In the genomic region with DNA sequence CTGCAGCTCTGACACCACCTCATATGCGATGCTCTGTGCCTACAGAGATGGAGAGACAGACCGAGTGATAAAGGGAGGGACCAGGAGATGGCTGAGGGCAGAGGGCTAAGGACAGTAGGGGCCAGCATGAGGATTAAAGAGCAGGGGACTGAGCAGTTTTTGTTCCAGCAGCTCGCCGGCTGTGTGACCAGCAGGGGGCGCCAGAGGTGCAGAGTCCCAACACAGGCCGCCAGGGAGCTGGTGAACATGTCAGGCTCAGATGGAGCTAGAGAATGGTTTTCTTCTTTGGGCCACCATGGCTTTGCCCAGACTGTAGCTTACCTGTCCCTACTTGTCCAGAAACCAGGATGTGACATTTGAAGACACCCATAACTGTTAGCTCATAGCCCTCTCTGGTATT, we compare ENCODE assay signal across 8 mouse cellular contexts. TPM values are rescaled to one million over a fixed set of nuclear protein-coding genes. Genes with fewer than 3 reads are reported as not detected.
DNase-seq lines count a peak whose midpoint lies in the region; ATAC-seq and TF ChIP-seq lines count a peak whose summit lies in the region.

No protein-coding gene starts in this region.

- no peaks in the 10 kb centered on the region for H3K27me3 ChIP-seq in lung, embryonic 14.5 days (ENCODE audit: insufficient read depth, low read length)
- no peaks in the 10 kb centered on the region for H3K27me3 ChIP-seq in thymus, adult 2 months (ENCODE audit: control insufficient read depth, insufficient read depth, low read length)

- DNase-seq in 3T3-L1 (ENCODE audit: low read depth, low spot score) = peak; percentile 94
- DNase-seq in R1 (ENCODE audit: low read depth, low spot score) = peak; percentile 86
- peak; percentile 89 to 95 for DNase-seq in cerebellum, postnatal 4 days (ENCODE audit: low spot score in 2 of 2)
- peak; percentile 91 to 92 for DNase-seq in gastrocnemius, postnatal 4 days (ENCODE audit: low spot score in 2 of 2)
- peak; percentile 75 to 90 for DNase-seq in layer of hippocampus, adult 8-10 months (ENCODE audit: low spot score in 2 of 2)
- peak; percentile 91 for DNase-seq in lung, embryonic 14.5 days
- DNase-seq in ovary, adult 18-20 months (ENCODE audit: low spot score) = peak; percentile 67
- peak; percentile 88 for DNase-seq in thymus, adult 2 months

- peak; percentile 98 for TF ChIP-seq CTCF in lung, embryonic 14.5 days (IDR thresholded peaks at IDR 0.05; ENCODE audit: low read depth)
- peak; percentile 96 for TF ChIP-seq CTCF in thymus, adult 2 months (IDR thresholded peaks at IDR 0.05; ENCODE audit: borderline replicate concordance, control insufficient read depth, extremely low read depth, insufficient read depth, low read length, poor library complexity)

- H3K9ac ChIP-seq in lung, embryonic 14.5 days = no peak overlapping the region

- no peak overlapping the region for H3K4me2 ChIP-seq in lung, embryonic 14.5 days

- H3K36me3 ChIP-seq in lung, embryonic 14.5 days (ENCODE audit: insufficient read depth) = no peaks in the 10 kb centered on the region
- no peaks in the 10 kb centered on the region for H3K36me3 ChIP-seq in thymus, adult 2 months (ENCODE audit: control insufficient read depth, insufficient read depth, low read length)

- ATAC-seq in lung, embryonic 14.5 days (ENCODE audit: insufficient read depth) = peak; percentile 10; the same call in 1 of the 2 replicates

- no peaks in the 10 kb centered on the region for H3K4me1 ChIP-seq in lung, embryonic 14.5 days (ENCODE audit: insufficient read depth)
- H3K4me1 ChIP-seq in thymus, adult 2 months (replicated peaks; ENCODE audit: control insufficient read depth, insufficient read depth, low read length) = peaks cover 11% of the 10 kb centered on the region

- 1% methylated on average over 6 of the region's 6 CpGs for WGBS in lung, embryonic 14.5 days
- 3% methylated on average over 6 of the region's 6 CpGs for WGBS in thymus, adult 2 months

- H3K27ac ChIP-seq in lung, embryonic 14.5 days (ENCODE audit: low read depth) = no peak overlapping the region
- H3K27ac ChIP-seq in thymus, adult 2 months (ENCODE audit: control insufficient read depth, insufficient read depth, low read length) = no peak overlapping the region

- no peaks in the 10 kb centered on the region for H3K9me3 ChIP-seq in lung, embryonic 14.5 days (ENCODE audit: low read depth, low read length)

- TF ChIP-seq POLR2A in thymus, adult 2 months (IDR thresholded peaks at IDR 0.05; ENCODE audit: control insufficient read depth, extremely low read depth, insufficient read depth, low read length, poor library complexity) = no peak

- no peak overlapping the region for H3K4me3 ChIP-seq in lung, embryonic 14.5 days (ENCODE audit: low read depth, low read length)
- H3K4me3 ChIP-seq in thymus, adult 2 months (ENCODE audit: control insufficient read depth, insufficient read depth, low read length) = no peak overlapping the region

RNA-seq across cellular contexts. Expression of gene Arrdc2, which starts 5.0 kb away (rescaled TPM):
- total RNA-seq in gastrocnemius, postnatal 4 days (2021) = 1 to 10 TPM; 3.9 to 7.0 TPM
- 10 to 100 TPM; 14.8 to 25.8 (median 21.3) TPM for total RNA-seq in layer of hippocampus, adult 8-10 months (2022)
- 4.3 and 4.4 TPM in 2 replicates for polyA plus RNA-seq in lung, embryonic 14.5 days (2014; fragmentation: Nextera tagmentation; extraction: Ambion mirVana)
- 75.4 and 77.4 TPM in 2 replicates for polyA plus RNA-seq in thymus, adult 2 months (2012; rRNA removed)

RNA-seq across cellular contexts. Expression of gene Kcnn1, which starts 18.5 kb away (rescaled TPM):
- total RNA-seq in gastrocnemius, postnatal 4 days (2021) = 1 to 10 TPM; 1.7 to 1.8 TPM
- total RNA-seq in layer of hippocampus, adult 8-10 months (2022) = 10 to 100 TPM; 16.5 to 20.0 (median 16.6) TPM
- polyA plus RNA-seq in lung, embryonic 14.5 days (2014; fragmentation: Nextera tagmentation; extraction: Ambion mirVana) = 0.54 and 0.72 TPM in 2 replicates
- polyA plus RNA-seq in thymus, adult 2 months (2012; rRNA removed) = 4.2 and 6.4 TPM in 2 replicates

RNA-seq across cellular contexts. Expression of gene Ccdc124, which starts 29.2 kb away (rescaled TPM):
- 10 to 100 TPM; 37.5 to 40.1 TPM for total RNA-seq in gastrocnemius, postnatal 4 days (2021)
- total RNA-seq in layer of hippocampus, adult 8-10 months (2022) = 10 to 100 TPM; 69.8 to 87.9 (median 78.7) TPM
- 121 and 125 TPM in 2 replicates for polyA plus RNA-seq in lung, embryonic 14.5 days (2014; fragmentation: Nextera tagmentation; extraction: Ambion mirVana)
- polyA plus RNA-seq in thymus, adult 2 months (2012; rRNA removed) = 51.8 and 53.4 TPM in 2 replicates

RNA-seq across cellular contexts. Expression of gene Il12rb1, which starts 36.3 kb away (rescaled TPM):
- total RNA-seq in gastrocnemius, postnatal 4 days (2021) = not detected
- 1 to 10 TPM in 1 of 4 experiments, under 1 TPM in 3; 0.83 to 1.1 (median 0.85) TPM for total RNA-seq in layer of hippocampus, adult 8-10 months (2022)
- 0.17 TPM in 1 of 2 replicates, not detected in the other for polyA plus RNA-seq in lung, embryonic 14.5 days (2014; fragmentation: Nextera tagmentation; extraction: Ambion mirVana)
- polyA plus RNA-seq in thymus, adult 2 months (2012; rRNA removed) = 48.6 and 53.4 TPM in 2 replicates

RNA-seq across cellular contexts. Expression of gene Mast3, which starts 39.7 kb away (rescaled TPM):
- total RNA-seq in gastrocnemius, postnatal 4 days (2021) = 10 to 100 TPM; 12.3 to 14.6 TPM
- total RNA-seq in layer of hippocampus, adult 8-10 months (2022) = 100 to 1,000 TPM; 340 to 427 (median 396) TPM
- 16.1 and 18.0 TPM in 2 replicates for polyA plus RNA-seq in lung, embryonic 14.5 days (2014; fragmentation: Nextera tagmentation; extraction: Ambion mirVana)
- 615 and 696 TPM in 2 replicates for polyA plus RNA-seq in thymus, adult 2 months (2012; rRNA removed)

Comparison
In these comparisons a context has a peak if more than half of its experiments do, and no peak if none do; other contexts are left out.
1. RNA of gene Kcnn1, which starts 18.5 kb away (total RNA-seq): 16.5 to 20.0 TPM in layer of hippocampus, adult 8-10 months; 1.7 to 1.8 TPM in gastrocnemius, postnatal 4 days; every median in the first group is over 4 times any median in the second.
2. Peak in every context shown above with its lines, with median percentiles within 50 percentile points of each other: DNase-seq.